Mouse (Mus musculus): ENCODE measurements around the gene Kantr.

DNA sequence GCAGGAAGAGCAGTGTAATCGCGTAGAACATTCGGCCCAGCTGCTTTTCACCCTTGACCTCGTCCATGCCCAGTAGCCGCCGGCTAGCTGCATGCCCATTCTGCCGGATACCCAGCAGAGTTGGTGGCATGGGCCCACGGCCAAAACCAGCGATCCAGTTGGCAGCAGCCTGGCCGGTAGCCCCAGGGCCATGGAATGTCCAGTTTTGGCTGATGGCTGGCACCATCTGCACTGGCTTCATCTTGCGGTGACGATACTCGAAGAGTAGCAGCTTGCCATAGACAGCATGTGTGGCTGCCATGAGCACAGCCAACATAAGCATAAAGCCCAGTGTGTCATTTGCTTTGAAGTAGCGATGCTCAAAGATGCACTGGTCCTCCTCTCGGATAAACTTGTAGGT is 19.3 kb upstream of the Kantr start:
- TF ChIP-seq POLR2A (IDR thresholded peaks at IDR 0.05; ENCODE audit: low read depth, low read length) (no peak), CTCF (IDR thresholded peaks at IDR 0.05; ENCODE audit: extremely low read depth, insufficient read length, insufficient replicate concordance, low read depth, low read length) (no peak)

Data from small intestine, adult 2 months (tissue).